Mouse (Mus musculus) liver, postnatal 0 days (tissue): ENCODE results near the gene Sh3bp4. TPM values are rescaled to one million over a fixed set of nuclear protein-coding genes. Genes with fewer than 3 reads are reported as not detected.

Experiments
- ATAC-seq: fragments of 200-750 bp; cut with Nextera tagmentation; 2 replicates; pipeline ENCODE4 v1.8.0; 2017; ENCODE audit warnings: mild to moderate bottlenecking, moderate library complexity
- DNase-seq: peaks from one replicate; pipeline ENCODE4 v3.0.0-alpha.2; 2016
- H3K27ac ChIP-seq: fragments of 300-500 bp; sonication (generic); 2 replicates; pipeline ENCODE4 v1.5.1; 2014; ENCODE audit warnings: antibody characterized with exemption, moderate library complexity, mild to moderate bottlenecking, low read depth
- H3K27me3 ChIP-seq: fragments of 300-500 bp; sonication (generic); 2 replicates; pipeline ENCODE4 v1.6.1; 2014; ENCODE audit warnings: low read length, control low read depth, mixed read lengths; ENCODE audit not compliant: insufficient read depth
- H3K36me3 ChIP-seq: fragments of 300-500 bp; sonication (generic); replicated peaks from 2 replicates; pipeline ENCODE4 v1.6.1; 2014; ENCODE audit warnings: mild to moderate bottlenecking, control low read depth, low read length, moderate library complexity, mixed read lengths; ENCODE audit not compliant: insufficient read depth
- H3K4me1 ChIP-seq: fragments of 300-500 bp; sonication (generic); 2 replicates; pipeline ENCODE4 v1.6.1; 2014; ENCODE audit warnings: antibody characterized with exemption, mild to moderate bottlenecking, control low read depth; ENCODE audit not compliant: insufficient read depth
- H3K4me2 ChIP-seq: fragments of 300-500 bp; sonication (generic); 2 replicates; pipeline ENCODE4 v1.6.1; 2014; ENCODE audit warnings: low read depth, mild to moderate bottlenecking, low read length, moderate library complexity, mixed read lengths
- H3K4me3 ChIP-seq: fragments of 300-500 bp; sonication (generic); 2 replicates; pipeline ENCODE4 v1.5.1; 2014; ENCODE audit warnings: low read depth, low read length
- H3K9ac ChIP-seq: fragments of 300-500 bp; sonication (generic); replicated peaks from 2 replicates; pipeline ENCODE4 v1.6.1; 2014; ENCODE audit warnings: mild to moderate bottlenecking, moderate library complexity
- H3K9me3 ChIP-seq: fragments of 300-500 bp; sonication (generic); 2 replicates; pipeline ENCODE4 v1.6.1; 2016; ENCODE audit warnings: mild to moderate bottlenecking, control low read depth, low read length, mixed read lengths
- CTCF ChIP-seq: sonication (generic); IDR thresholded peaks from 2 replicates; pipeline ENCODE4 v1.5.1; 2016; ENCODE audit warnings: antibody characterized with exemption, low read depth
- EP300 ChIP-seq: IDR thresholded peaks from 2 replicates; pipeline ENCODE4 v1.6.1; 2016; ENCODE audit warnings: antibody characterized with exemption, low read depth, mild to moderate bottlenecking
- WGBS: fragments of 180-500 bp; shearing (Covaris S2); extraction: QIAGEN DNeasy Blood & Tissue Kit; methylation state at CpG from one replicate; pipeline ENCODE4 v1.1.7; 2014; ENCODE audit not compliant: insufficient replicate concordance; 5-methylcytosine and 5-hydroxymethylcytosine counted together
- polyA plus RNA-seq: library from polyadenylated mRNA; unstranded; fragments of >200 nt; fragmentation: Nextera tagmentation; extraction: Ambion mirVana; gene quantifications from 2 replicates; pipeline ENCODE4 v1.2.1, GENCODE M21; 2015

Sh3bp4 gene
- polyA plus RNA-seq, 1 experiment from 2014 or later: 0.60 TPM

GRCm38 (mm10) chr1:89189204-89189603, 119.0 kb downstream of the Sh3bp4 start:
- Histone ChIP-seq H3K27ac (no peak overlapping the region), H3K36me3 (no peaks in the 10 kb centered on the region), H3K4me1 (no peaks in the 10 kb centered on the region), H3K4me3 (no peak overlapping the region), H3K9ac (no peak overlapping the region), H3K27me3 (no peaks in the 10 kb centered on the region), H3K9me3 (no peaks in the 10 kb centered on the region), H3K4me2 (no peak overlapping the region)
- ATAC-seq: no peak
- no peak for TF ChIP-seq EP300
- no peak for TF ChIP-seq CTCF
- no peak for DNase-seq
- 84% methylated on average over 5 of the region's 5 CpGs for WGBS

- no peak for TF ChIP-seq CTCF
- TF ChIP-seq EP300: no peak
- Histone ChIP-seq H3K9ac (no peak overlapping the region), H3K27me3 (no peaks in the 10 kb centered on the region), H3K4me2 (no peak overlapping the region), H3K4me1 (no peaks in the 10 kb centered on the region), H3K9me3 (no peaks in the 10 kb centered on the region), H3K27ac (no peak overlapping the region), H3K4me3 (no peak overlapping the region), H3K36me3 (no peaks in the 10 kb centered on the region)
- 39% methylated on average over 7 of the region's 7 CpGs for WGBS
- DNase-seq (no peak), ATAC-seq (no peak)
Observed at GRCm38 (mm10) chr1:89190621-89191020, 120.4 kb downstream of the Sh3bp4 start.

GRCm38 (mm10) chr1:89191127-89191740, 121.0 kb downstream of the Sh3bp4 start:
- Histone ChIP-seq H3K4me1 (no peaks in the 10 kb centered on the region), H3K36me3 (no peaks in the 10 kb centered on the region), H3K27ac (no peak overlapping the region), H3K4me2 (no peak overlapping the region), H3K9ac (no peak overlapping the region), H3K9me3 (no peaks in the 10 kb centered on the region), H3K27me3 (no peaks in the 10 kb centered on the region), H3K4me3 (no peak overlapping the region)
- no peak for TF ChIP-seq EP300
- peak; percentile 76 for TF ChIP-seq CTCF
- WGBS: 12% methylated on average over 11 of the region's 11 CpGs
- ATAC-seq (peak; percentile 27; the same call in 1 of the 2 replicates), DNase-seq (peak; percentile 70)

- Histone ChIP-seq H3K4me2 (no peak overlapping the region), H3K27me3 (no peaks in the 10 kb centered on the region), H3K4me3 (no peak overlapping the region), H3K36me3 (no peaks in the 10 kb centered on the region), H3K4me1 (no peaks in the 10 kb centered on the region), H3K27ac (no peak overlapping the region), H3K9ac (no peak overlapping the region), H3K9me3 (no peaks in the 10 kb centered on the region)
- TF ChIP-seq CTCF: peak; percentile 81
- no peak for TF ChIP-seq EP300
- ATAC-seq: no peak
- peak; percentile 76 for DNase-seq
- WGBS: 44% methylated on average over 11 of the region's 11 CpGs
Observed at GRCm38 (mm10) chr1:89192536-89193220, 122.5 kb downstream of the Sh3bp4 start.

DNA sequence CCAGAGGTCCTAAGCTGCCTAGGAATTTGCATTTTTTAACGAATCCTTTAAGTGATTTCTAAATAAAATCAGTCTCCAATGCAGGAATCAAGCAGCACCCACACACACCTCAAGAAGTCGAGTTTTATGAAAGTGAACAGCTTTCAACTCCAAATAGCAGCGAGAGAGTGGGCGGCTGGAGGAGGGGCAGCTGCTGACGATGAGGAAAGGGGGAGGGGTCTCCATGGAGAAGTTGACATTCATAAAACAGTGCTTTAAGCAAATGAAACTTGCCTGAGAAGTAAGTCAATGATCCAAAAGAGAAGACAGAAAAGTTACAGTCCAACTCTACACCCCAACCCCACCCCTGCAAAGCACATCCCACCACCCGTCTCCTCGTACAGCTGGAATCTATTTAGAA, 123.4 kb downstream of the Sh3bp4 start:
- 76% methylated on average over 7 of the region's 7 CpGs for WGBS

DNA sequence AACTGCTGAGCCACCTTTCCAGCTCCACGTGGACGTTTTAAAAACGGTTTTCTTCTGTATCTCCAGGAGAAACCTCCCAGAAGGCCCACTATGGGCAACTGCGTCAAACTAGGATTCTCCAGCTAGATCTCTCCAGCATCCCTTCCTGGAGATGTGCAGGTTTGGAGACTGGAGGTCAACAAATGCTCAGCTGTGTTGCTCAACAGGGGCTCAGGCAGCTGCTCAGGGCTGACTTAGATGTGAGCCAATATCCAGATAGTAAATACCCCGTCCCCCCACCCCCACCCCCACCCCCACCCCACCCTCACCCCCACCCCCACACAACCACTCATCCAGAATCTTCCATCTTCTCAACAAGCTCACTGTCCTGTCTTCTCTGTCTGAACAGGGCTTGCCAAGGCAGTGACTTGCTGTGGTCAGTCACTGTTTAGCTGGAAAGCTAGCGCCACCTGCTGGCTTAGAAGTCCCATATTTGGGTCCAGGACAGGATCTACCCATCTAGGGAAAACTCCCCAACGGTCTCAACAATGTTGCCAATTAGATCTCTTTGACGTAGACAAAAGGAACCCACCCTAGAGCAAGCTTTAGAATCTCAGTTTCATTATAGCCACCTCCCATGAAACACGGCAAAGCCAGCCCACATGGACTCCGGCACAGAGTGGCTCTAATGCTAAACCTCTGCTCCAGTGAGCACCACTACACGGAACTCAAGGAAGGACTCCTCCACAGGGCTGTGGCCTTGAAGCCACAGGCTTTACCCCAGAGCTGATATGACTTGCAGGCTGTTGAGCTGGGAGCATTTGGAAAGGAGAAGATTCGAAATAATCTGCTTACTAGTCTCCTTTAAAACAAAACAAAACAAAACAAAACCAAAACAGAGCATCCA, 125.9 kb downstream of the Sh3bp4 start:
- Histone ChIP-seq H3K36me3 (no peaks in the 10 kb centered on the region), H3K9me3 (no peaks in the 10 kb centered on the region), H3K9ac (no peak overlapping the region), H3K4me3 (no peak overlapping the region), H3K27ac (no peak overlapping the region), H3K27me3 (no peaks in the 10 kb centered on the region), H3K4me1 (no peaks in the 10 kb centered on the region), H3K4me2 (no peak overlapping the region)
- 47% methylated on average over 12 of the region's 12 CpGs for WGBS
- DNase-seq (peak; percentile 74), ATAC-seq (0 out of 2 replicates have a peak, but pooled peaks have one; percentile 38)
- no peak for TF ChIP-seq EP300
- peak; percentile 86 for TF ChIP-seq CTCF

More for the DNA sequence above, 123.4 kb downstream of the Sh3bp4 start:
- no peak overlapping the region for H3K4me2 ChIP-seq
- H3K4me3 ChIP-seq: no peak overlapping the region
- H3K4me1 ChIP-seq: no peaks in the 10 kb centered on the region
- TF ChIP-seq EP300 (no peak), CTCF (no peak)
- H3K36me3 ChIP-seq: no peaks in the 10 kb centered on the region
- no peak for ATAC-seq
- H3K27me3 ChIP-seq: no peaks in the 10 kb centered on the region
- no peak overlapping the region for H3K9ac ChIP-seq
- no peak for DNase-seq
- no peak overlapping the region for H3K27ac ChIP-seq
- no peaks in the 10 kb centered on the region for H3K9me3 ChIP-seq
